In genomic region chrX:38247108-38247507, GRCm38 (mm10) we compare ENCODE assay signal across 18 mouse cellular contexts. TPM values are rescaled to one million over a fixed set of nuclear protein-coding genes. Genes with fewer than 3 reads are reported as not detected.
DNase-seq lines count a peak whose midpoint lies in the region; ATAC-seq lines count a peak whose summit lies in the region.
"Had no signal": no experiment of that assay in that cellular context is flagged by ENCODE, and none has a peak within 500 bp of the region (broad histone marks: within the 10 kb centered on the region; RNA-seq: fewer than 3 reads in every experiment).

No protein-coding gene starts in this region.

- H3K27me3 ChIP-seq in midbrain, embryonic 11.5 days (ENCODE audit: control insufficient read depth, insufficient read depth, low read length): 0 out of 2 replicates have a peak, but pooled peaks cover 3% of the 10 kb centered on the region
- H3K27me3 ChIP-seq in midbrain, embryonic 14.5 days (ENCODE audit: control insufficient read depth, insufficient read depth, low read length): no peaks in the 10 kb centered on the region
- no peaks in the 10 kb centered on the region for H3K27me3 ChIP-seq in intestine, embryonic 15.5 days (replicated peaks)

- H3K4me1 ChIP-seq in midbrain, embryonic 11.5 days (ENCODE audit: control insufficient read depth, insufficient read depth, low read length): no peaks in the 10 kb centered on the region
- no peaks in the 10 kb centered on the region for H3K4me1 ChIP-seq in midbrain, embryonic 14.5 days (ENCODE audit: control insufficient read depth, insufficient read depth, low read length)
- 0 out of 2 replicates have a peak, but pooled peaks cover 2% of the 10 kb centered on the region for H3K4me1 ChIP-seq in intestine, embryonic 15.5 days (replicated peaks)
- H3K4me1 ChIP-seq: liver, embryonic 13.5 days had no signal

- H3K9ac ChIP-seq in midbrain, embryonic 11.5 days (ENCODE audit: low read length): no peak overlapping the region
- H3K9ac ChIP-seq in midbrain, embryonic 14.5 days (replicated peaks; ENCODE audit: low read length): no peak overlapping the region
- H3K9ac ChIP-seq in intestine, embryonic 15.5 days: no peak overlapping the region
- H3K9ac ChIP-seq: liver, embryonic 13.5 days had no signal

- WGBS in midbrain, embryonic 11.5 days: 43% methylated on average over 6 of the region's 6 CpGs
- WGBS in midbrain, embryonic 14.5 days: 37% methylated on average over 6 of the region's 6 CpGs
- 44% methylated on average over 6 of the region's 6 CpGs for WGBS in intestine, embryonic 15.5 days

- no peak overlapping the region for H3K27ac ChIP-seq in midbrain, embryonic 11.5 days (ENCODE audit: low read depth, low read length)
- H3K27ac ChIP-seq in midbrain, embryonic 14.5 days (replicated peaks; ENCODE audit: low read depth, low read length): no peak overlapping the region
- no peak overlapping the region for H3K27ac ChIP-seq in intestine, embryonic 15.5 days
- H3K27ac ChIP-seq: forebrain, embryonic 10.5 days; limb, embryonic 10.5 days; liver, embryonic 13.5 days had no signal

- no peaks in the 10 kb centered on the region for H3K36me3 ChIP-seq in midbrain, embryonic 11.5 days (ENCODE audit: control insufficient read depth, insufficient read depth, low read length)
- no peaks in the 10 kb centered on the region for H3K36me3 ChIP-seq in midbrain, embryonic 14.5 days (ENCODE audit: control insufficient read depth, insufficient read depth, low read length)
- no peaks in the 10 kb centered on the region for H3K36me3 ChIP-seq in intestine, embryonic 15.5 days
- H3K36me3 ChIP-seq: forebrain, embryonic 10.5 days; limb, embryonic 10.5 days; liver, embryonic 13.5 days had no signal

- DNase-seq in embryo, embryonic 10 days (ENCODE audit: low spot score): peak; percentile 25
- no peak for DNase-seq in embryo, embryonic 9.5 days (ENCODE audit: extremely low spot score)
- peak; percentile 82 for DNase-seq in midbrain, embryonic 11.5 days (ENCODE audit: low spot score, missing footprints)
- no peak for DNase-seq in midbrain, embryonic 14.5 days
- peak; percentile 27 for DNase-seq in adrenal gland, postnatal 10 days
- DNase-seq in heart, adult 9 months (ENCODE audit: low spot score in 2 of 2): no peak
- DNase-seq in testis, postnatal 14 days (ENCODE audit: low spot score): no peak
- DNase-seq: cerebellum, postnatal 10 days; gastrocnemius, postnatal 25 days; heart, postnatal 36 days; liver, embryonic 13.5 days; lung, postnatal 14 days; right cerebral cortex, adult 18-20 months had no signal

- H3K4me2 ChIP-seq in midbrain, embryonic 11.5 days: no peak overlapping the region
- no peak overlapping the region for H3K4me2 ChIP-seq in midbrain, embryonic 14.5 days (ENCODE audit: low read length)
- no peak overlapping the region for H3K4me2 ChIP-seq in intestine, embryonic 15.5 days (replicated peaks)
- H3K4me2 ChIP-seq: heart, embryonic 11.5 days; liver, embryonic 13.5 days had no signal

- no peak overlapping the region for H3K4me3 ChIP-seq in midbrain, embryonic 11.5 days (ENCODE audit: low read depth, low read length)
- H3K4me3 ChIP-seq in midbrain, embryonic 14.5 days (replicated peaks; ENCODE audit: low read depth, low read length): no peak overlapping the region
- no peak overlapping the region for H3K4me3 ChIP-seq in intestine, embryonic 15.5 days (replicated peaks)
- H3K4me3 ChIP-seq: forebrain, embryonic 10.5 days; limb, embryonic 10.5 days; liver, embryonic 13.5 days had no signal

- no peaks in the 10 kb centered on the region for H3K9me3 ChIP-seq in midbrain, embryonic 11.5 days (ENCODE audit: control insufficient read depth, low read length)
- H3K9me3 ChIP-seq in midbrain, embryonic 14.5 days (ENCODE audit: control insufficient read depth, low read length): no peaks in the 10 kb centered on the region
- no peaks in the 10 kb centered on the region for H3K9me3 ChIP-seq in intestine, embryonic 15.5 days
- H3K9me3 ChIP-seq: forebrain, embryonic 10.5 days; limb, embryonic 10.5 days; liver, embryonic 13.5 days had no signal

- ATAC-seq in midbrain, embryonic 11.5 days (ENCODE audit: low FRiP score): no peak
- ATAC-seq in midbrain, embryonic 14.5 days (ENCODE audit: low FRiP score, low TSS enrichment): no peak
- ATAC-seq in intestine, embryonic 15.5 days: peak; percentile 82
- ATAC-seq: inflammation-experienced regulatory T-cells, adult 6 months had no signal

RNA-seq across cellular contexts. Expression of gene Tmem255a, which starts 5.1 kb away (rescaled TPM):
- 14.7 and 16.2 TPM in 2 replicates for polyA plus RNA-seq in midbrain, embryonic 11.5 days (2014; fragmentation: Nextera tagmentation; extraction: Ambion mirVana)
- 25.0 and 26.2 TPM in 2 replicates for polyA plus RNA-seq in midbrain, embryonic 14.5 days (2014; fragmentation: Nextera tagmentation; extraction: Ambion mirVana)
- 10 to 100 TPM; 14.1 to 21.1 TPM for total RNA-seq in adrenal gland, postnatal 10 days (2021)
- 25.5 and 30.6 TPM in 2 replicates for polyA plus RNA-seq in intestine, embryonic 15.5 days (2015; fragmentation: Nextera tagmentation; extraction: Ambion mirVana)

RNA-seq across cellular contexts. Expression of gene Zbtb33, which starts 57.5 kb away (rescaled TPM):
- 9.2 and 10.7 TPM in 2 replicates for polyA plus RNA-seq in midbrain, embryonic 11.5 days (2014; fragmentation: Nextera tagmentation; extraction: Ambion mirVana)
- 10.6 and 10.8 TPM in 2 replicates for polyA plus RNA-seq in midbrain, embryonic 14.5 days (2014; fragmentation: Nextera tagmentation; extraction: Ambion mirVana)
- 10 to 100 TPM; 23.7 to 25.9 TPM for total RNA-seq in adrenal gland, postnatal 10 days (2021)
- 3.6 and 3.8 TPM in 2 replicates for polyA plus RNA-seq in intestine, embryonic 15.5 days (2015; fragmentation: Nextera tagmentation; extraction: Ambion mirVana)

Comparison
In these comparisons a context has a peak if more than half of its experiments do, and no peak if none do; other contexts are left out.
1. DNase-seq: peak in embryo, embryonic 10 days (single experiment), midbrain, embryonic 11.5 days (single experiment) and adrenal gland, postnatal 10 days (single experiment); none in embryo, embryonic 9.5 days (single experiment), midbrain, embryonic 14.5 days (single experiment), heart, adult 9 months (0 of 2) and testis, postnatal 14 days (single experiment).